Mouse (Mus musculus) heart, adult 8-10 months (tissue): ENCODE data around the gene Arhgef17. TPM values are rescaled to one million over a fixed set of nuclear protein-coding genes. Genes with fewer than 3 reads are reported as not detected.
A peak's percentile ranks its signal among the peaks of the same experiment; 100 is the strongest.

Experiments
- DNase-seq: peaks from one replicate; pipeline ENCODE4 v3.0.0; 2022; ENCODE audit warnings: low spot score
- total RNA-seq, 4 experiments: library from RNA; stranded (reverse); gene quantifications; 2 replicates each; pipeline ENCODE4 v1.2.4; 2022

Arhgef17 gene
- total RNA-seq, 4 experiments from 2014 or later, result 25.0 to 36.6 (median 28.1) TPM

DNA sequence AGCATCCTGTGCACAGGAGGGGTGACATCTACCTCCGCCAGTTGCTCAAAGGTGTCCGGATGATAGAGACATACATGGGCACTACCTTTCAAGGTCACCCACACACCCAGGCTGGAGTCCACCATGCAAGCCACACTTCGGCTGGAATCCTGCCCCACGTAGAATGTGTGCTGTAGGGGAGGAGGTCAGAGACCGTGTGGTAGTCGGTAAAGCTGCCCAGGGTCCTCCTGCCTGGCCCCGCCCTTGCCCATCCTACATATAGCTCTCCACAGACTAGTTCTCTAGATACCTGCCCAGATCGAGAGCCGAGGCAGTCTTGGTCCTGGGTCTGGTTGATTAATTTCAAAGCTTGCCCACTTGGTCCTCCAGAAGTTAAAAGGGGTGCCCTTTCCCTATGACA lies 55.1 kb downstream of the Arhgef17 start:
- no peak for DNase-seq

DNA sequence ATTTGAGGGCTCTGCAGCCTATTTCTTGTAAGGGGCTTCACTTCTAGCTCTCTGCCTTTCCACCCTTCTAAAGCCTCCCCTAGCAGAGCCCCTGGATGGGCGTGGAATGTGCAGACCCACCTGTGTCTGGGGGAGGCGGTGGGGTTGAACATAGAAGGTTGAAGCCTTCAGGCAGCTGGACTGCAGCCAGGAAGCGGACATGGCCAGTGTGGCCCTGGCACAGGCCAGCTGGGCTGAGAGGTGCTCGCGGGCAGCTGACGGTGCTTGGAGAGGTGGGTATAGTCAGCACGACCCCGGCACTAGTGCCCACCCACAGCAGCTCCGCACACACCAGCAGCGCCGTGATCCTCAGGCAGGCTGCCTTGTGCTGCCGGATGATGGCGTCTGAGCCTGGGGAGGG lies 55.6 kb downstream of the Arhgef17 start:
- DNase-seq, result no peak

DNA sequence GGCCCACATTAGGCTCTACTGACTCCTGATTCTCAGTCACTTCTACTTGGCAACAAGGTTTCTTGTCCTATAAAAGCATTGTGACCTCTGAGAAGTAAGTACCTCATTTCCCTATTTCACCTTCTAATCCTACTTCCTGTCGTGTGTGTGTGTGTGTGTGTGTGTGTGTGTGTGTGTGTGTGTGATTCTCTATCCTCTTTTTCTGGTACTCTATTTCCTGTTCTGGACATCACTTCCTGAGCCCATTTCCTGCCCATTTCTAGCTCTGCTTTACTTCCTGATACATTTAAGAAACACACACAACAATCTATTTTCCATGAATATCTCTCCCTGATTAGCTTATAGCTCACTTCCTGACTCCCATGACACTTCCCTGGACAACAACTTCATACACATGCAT lies 56.1 kb downstream of the Arhgef17 start:
- DNase-seq, result no peak

DNA sequence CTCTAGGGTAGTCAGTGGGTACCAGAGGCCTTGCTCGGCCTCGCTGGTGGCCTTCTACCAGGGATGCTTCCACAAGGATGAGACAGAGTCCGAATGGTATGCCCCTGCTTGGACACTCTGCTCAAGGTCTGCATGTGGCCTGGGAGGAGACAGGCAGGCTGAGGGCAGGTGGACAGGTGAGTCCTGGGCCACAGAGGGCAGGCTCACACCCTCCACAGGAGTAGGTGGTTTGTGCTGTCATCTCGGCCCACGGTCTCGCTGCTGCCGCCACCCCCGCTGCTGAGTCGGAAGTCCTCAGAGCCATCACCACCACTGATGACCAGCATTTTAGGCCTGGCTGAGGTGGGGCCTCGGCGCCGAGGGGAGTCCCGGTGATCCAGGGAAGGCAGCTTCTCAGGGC lies 58.7 kb downstream of the Arhgef17 start:
- DNase-seq, result no peak

DNA sequence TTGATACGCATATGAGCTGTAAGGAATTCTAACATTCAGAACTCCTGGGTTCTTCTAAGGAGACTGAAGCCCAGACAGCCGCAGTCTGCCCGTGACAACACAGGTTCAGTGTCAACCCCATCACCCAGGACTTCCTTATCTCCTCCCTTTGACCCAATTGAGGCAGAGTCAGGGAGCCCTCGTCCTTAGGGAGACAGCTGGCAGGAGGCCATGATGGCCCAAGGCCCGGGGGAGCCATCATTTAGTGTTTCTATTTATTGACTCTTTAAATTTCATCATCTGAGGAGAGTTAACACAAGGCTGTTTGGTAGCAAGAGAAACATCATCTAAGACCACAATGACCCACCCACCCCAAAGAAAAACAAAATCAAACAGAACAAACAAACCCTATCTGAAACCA lies 60.0 kb downstream of the Arhgef17 start:
- peak; percentile 48 for DNase-seq

DNA sequence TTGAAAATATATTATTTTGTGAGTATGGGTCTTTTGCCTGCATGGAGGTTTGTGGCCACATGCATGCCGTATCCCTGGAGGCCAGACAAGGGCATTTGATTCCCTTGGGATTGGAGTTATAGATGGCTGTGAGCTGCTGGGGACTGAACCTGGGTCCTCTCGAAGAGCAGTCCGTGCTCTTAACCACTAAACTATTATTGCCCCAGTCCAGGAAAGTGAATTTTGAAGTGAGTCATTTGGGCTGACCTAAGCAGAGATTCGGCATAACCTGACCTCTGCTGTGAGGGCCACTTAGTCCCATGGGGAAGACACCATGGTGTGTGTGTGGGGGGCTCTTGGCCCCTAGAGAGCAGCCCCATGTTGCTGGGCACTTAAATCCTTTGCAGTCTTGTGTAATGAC lies 60.6 kb downstream of the Arhgef17 start:
- DNase-seq, result no peak

DNA sequence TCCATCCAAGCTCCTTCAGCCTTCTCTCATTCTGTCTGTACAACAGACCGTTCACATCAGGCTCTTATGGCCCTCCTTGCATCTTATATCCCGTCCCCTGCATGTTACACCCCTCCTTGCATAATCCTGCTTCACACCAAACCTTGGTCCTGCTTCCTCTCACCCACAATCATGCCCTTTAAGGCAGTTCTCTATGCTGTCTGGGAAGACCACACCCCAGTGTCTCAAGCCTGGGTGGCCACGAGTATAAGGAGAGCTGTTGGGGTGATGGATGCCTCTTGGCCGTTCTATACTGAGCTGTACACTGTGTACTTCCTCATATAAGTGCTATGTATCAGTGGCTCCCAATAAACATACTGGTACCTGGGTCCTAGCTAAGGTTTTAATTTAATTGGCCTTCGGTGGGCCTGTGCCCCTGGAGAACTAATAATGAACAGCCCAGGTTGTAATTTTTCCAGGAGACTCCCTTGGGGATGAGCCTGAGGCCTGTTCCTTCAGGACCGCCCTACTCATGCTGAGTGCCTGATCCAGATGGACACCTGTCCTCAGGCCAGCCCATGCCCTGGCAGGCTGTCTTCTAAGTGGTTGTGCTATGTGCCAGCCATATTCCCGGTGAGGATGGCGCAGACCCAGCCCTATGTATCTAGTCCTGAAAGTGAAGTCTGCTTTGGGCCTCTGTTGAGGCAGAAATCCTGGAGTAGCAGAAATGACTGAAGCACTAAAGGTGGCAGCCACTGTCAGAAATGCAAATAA lies 61.9 kb downstream of the Arhgef17 start:
- DNase-seq, result no peak

DNA sequence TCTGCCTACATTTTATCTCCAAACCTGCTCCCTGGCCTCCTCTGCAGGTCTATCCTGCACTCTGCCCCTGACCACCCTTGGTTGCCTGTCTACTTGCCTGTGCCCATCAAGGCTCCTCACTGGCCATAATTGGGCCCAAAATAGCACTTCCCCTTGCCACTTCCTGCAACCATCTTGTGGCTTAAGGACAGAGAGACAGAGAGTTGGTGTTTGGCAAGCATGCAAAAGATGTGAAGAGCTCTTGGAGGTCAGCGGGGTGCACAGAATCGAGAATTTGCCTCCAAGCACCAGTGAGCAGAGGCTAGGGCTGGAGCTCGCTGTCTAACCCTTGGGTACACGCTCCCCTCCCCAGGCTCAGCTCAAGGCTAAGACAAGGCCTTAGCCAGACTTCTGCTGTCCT lies 63.4 kb downstream of the Arhgef17 start:
- no peak for DNase-seq

DNA sequence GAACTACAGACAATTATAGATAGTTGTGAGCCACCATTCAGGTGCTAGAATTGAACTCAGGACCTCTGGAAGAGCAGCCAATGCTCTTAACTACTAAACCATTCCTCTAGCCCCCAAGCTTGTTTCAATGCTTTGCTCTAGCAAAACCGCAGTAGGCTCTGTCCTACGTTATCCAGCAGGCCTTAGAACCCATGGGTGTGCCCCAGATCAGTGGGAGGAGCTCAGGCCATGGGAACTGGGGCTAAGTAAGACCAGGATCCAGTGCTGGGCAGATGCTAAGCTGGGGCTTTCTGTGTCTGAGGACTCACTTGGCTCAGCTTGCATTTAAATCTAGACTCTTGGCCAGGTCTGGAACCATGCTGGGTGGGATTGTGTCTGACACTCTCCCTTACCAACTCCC lies 64.3 kb downstream of the Arhgef17 start:
- DNase-seq, result no peak

DNA sequence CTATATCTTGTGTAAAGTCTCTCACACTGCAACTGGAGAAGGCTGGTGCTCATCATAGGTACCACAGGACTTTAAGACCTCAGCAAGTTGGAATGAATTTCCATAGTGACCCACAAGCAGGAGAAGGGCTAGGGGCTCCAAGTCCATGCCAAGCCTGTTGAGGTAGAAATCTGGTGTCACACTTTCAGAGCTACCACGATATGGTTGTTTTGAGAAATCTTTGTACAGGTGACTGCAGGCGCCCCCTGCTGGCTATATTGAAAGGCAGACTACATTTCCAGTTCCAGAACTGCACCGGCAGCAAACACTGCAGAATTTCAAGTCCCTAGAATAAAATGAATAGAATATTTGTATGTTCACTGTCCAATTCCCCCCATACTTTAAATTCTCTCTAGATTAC lies 65.2 kb downstream of the Arhgef17 start:
- peak; percentile 71 for DNase-seq

DNA sequence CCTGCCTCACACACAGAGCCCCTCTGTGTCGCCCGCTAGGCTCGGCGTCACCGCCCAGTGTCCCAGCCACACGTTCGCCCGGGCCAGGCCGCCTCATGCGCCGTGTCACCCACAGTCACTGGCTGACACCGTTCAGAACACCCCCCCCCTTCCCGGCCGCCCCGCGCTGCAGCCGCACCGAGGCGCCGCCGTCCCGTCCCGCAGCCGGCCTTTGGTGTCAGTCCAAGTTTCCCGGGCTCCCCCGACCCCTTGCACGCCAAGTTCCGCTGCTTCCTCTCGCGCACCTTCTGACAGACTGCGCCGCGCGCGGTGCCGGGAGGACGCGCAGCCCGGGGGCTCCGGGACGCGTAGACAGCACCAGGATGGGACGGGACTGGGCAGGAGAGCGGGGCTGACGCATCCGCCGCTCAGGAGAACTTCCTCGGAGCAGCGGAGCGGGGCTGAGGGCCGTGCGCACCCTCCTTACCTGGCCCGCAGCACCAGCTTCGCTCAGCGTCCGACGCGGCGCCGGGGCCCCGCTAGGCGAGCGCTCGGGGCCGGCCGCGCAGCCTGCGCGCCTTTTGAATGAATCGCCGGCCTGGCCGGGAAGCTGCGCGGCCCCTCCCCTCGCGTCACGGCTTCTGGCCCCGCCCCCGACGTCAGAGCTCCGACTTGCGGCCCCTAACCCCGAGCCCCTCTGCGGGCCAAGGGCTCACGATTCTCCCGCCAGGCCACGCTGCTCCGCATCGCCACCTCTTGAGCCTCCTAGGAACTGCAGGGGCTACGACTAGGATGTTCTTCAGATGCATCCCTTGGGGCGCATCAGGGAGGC lies 68.9 kb downstream of the Arhgef17 start, which contains the start of gene Relt:
TSS of gene Relt (minus strand) at position 619 of the 811 bp plus-strand sequence.
- DNase-seq, result peak; percentile 93

DNA sequence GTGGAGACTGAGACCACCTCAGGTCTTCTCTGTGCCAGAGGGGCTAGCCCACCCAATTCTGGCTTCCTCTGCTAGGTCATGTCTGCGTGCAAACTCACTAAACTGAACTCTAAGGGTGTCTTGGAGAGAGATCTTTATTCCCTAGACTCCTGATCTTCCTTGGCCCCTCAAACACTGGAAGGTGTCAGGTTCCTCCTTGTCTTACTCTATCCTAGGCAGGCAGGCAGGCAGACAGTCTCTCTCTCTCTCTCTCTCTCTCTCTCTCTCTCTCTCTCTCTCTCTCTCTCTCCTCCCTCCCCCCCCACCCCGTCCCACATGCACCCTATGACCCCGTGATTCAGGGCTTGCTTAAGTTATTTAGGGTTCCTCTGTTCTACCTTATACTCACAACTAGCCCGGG lies 69.6 kb downstream of the Arhgef17 start:
- DNase-seq, result no peak

DNA sequence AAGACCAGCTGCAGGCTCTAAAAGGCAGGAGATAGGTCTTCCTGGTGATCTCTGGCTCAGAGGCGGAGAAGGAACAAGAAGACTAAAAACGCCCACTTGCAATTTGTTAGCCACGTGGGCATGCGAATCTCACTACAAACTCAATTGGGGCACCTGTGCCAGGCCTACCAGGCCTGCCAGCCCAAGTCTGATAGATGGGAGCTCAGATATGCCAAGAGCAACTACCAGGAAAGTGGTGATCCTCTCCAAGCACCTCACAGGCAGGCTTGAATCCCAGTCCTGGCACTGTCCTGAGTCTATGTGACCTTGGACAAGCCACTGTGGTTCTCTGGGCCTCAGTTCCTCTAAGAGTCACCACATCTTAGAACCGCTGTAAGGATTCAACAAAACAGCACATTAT lies 70.7 kb downstream of the Arhgef17 start:
- no peak for DNase-seq

DNA sequence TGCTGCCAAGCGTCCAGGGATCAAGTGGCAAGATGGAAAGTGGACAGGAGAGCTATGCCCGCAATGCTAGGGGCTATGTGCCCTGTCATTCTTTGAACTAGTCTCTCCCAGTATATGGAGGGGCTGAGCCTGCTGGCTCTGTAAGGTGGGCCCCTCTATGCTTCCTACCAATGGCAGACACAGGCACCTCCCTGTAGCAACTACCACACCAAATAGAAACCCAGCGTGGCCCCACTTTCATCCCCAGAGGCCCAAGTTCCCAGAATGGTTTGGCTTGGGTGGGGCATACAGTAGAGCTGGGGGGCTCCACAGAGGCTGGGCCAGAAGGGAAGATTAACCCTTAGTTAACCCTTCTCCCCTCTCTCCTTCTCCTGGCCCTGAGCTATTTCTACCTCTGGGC lies 71.5 kb downstream of the Arhgef17 start:
- DNase-seq, result no peak

DNA sequence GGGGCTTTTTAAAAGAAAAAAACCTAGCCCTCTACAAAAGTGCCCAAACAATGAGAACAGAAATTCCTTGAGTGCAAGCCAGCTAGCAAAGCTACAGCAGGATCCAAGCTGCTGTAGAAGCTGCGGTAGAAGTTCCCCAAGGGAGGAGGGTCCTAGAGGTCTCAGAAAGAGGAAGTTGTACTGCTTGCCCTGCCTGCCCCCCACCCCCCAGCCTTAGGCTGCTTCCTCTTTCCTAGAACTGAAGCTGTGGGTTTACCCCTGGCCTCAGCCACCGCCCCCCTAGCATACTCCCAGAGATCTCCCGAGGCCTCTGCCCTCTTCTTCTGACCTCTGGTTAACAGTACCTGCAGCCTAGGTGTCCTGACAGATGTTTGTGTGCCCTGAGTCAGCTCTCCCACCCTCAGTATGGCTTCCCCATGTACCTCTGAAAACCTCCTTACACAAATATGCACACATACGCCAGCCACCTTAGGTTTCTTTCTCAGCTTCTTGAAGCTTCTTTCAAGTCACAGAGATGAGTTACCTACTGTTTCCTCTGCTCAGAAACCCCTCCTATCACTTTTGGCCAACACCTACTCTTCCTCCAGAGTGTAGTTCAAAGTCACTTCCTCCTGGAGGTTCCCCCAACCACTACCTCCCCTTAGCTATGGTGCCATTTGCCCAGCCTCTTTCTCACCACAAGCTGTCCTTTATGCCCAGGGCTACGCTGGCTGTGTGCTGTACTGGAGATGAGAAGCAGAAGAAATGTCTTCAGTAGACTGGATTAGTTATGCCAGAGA lies 75.9 kb downstream of the Arhgef17 start:
- DNase-seq, result no peak

DNA sequence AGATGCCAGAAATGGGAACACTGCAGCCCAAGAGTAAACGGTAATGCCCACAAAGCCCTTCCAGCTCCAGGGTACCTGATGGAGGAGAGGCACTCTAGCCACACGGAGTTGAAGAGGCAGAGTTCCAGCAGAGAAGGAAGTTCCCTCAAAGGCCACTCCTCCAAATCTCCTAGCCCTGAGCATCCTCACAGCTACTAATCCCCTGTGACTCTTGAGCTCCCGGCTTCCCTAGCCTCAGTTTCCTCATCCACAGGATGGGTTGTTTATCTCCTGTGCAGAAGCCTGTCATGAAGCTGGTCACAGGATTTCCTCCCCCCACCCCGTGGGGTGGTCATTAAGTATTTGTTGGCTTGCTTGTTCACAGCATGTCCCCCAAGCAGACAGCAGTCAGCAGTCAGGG lies 76.6 kb downstream of the Arhgef17 start:
- DNase-seq, result no peak

DNA sequence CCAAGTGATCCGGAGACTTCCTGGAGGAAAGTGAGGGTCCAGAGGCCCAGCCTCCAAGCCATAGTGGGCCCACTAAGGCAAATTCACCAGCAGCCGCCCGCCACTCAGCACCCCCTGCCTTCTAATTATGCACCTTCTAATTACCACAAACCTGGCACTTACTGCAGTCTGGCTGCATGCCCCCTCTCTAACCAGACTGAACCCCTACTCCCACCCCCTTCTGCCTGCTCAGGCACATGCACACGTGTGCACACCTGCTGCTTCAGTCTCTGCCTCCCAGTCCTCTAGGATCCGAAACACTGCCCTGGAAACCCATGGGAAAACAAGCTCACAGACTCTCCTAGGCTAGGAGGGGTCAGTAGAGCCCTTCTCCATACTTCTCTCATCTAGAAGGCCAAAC lies 77.0 kb downstream of the Arhgef17 start:
- no peak for DNase-seq

DNA sequence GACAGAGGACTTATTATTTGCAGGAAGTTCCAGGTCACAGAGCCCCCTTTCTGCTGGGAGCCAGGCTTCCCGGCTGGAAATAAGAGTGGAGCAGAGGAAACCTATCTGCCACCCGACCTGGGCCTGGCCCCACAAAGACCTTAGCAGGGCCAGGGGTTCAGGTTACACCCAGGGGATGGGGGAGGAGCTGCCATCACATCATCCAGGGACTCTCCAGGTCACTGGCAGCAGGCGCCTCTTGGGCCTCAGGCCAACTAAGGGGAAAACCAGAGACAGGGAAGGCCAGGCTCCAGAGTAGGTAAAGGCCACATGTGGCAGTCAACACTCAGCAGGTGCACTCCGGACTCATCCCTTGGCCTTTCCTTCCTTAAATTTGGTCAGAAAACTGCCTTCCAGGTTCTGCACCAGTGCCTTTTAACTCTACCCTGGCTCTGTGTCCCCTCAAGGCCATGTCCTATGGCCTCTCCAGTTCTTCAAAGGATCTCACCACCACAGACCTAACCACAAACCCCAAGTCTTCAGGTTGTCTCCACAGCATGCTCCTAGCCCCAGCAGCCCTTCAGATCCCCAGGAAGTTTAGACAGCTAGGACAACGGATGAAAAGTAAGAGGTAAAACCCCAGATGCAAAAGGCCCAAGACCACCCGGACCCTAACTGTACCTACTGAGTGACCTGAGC lies 77.6 kb downstream of the Arhgef17 start:
- no peak for DNase-seq

DNA sequence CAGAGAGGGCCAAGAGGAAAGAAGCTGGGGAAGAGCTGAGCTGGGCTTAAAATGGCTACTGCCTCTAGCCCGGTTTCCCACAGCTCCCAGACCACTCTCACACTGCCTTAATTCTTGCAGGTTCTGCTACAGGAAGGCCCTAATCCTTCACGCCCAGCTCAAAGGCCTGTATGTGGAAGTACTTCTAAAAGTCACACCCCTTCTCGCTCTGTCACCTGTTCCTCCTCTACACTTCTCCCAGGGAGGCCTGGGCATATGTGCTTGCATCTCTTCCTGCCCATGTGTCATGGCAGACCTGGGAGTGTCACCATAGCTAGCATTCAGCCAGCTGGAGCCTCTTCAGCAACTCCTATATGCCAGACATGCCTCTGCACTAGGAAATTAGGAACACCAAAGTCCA lies 78.5 kb downstream of the Arhgef17 start:
- DNase-seq, result no peak

DNA sequence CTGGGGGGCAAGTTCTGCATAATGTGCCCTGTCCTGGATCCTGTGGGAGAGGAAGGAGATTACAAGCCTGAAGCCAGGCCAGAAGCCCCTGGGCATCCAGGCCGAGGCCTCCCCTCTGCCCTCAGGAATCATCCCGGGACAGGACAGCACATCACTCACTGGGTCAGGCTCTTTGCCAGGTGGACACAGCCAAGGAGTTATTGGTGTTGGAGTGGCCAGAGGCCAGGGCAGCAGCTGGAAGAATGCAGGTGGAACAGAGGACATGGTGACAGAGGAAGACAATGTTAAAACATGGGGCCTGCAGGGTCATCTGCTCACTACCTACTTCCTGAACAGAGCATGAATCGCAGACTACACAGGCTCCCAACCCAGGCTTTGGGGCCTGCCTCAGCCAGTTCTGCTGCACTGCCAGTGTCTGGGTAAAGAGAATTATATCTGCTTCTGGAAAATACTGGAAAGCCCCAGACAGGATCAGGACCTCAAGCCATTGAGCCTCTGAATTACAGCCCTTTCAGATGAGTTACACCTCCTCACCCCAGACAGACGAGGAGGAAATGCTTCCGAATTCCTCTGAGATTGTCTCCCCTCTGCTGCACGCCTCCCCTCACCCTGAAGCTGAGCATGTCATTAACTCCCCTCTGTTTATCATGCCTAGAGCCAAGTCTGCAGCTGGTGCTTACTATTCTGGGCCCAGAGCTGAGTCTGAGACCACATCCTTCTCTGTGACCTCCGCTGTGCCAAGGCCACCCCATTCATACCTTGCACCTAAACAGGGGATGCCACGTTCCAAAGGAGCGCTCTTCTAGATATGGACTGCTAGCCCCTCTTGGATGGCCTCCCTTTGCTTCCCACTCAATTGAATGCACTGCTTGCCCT lies 80.2 kb downstream of the Arhgef17 start:
- DNase-seq, result no peak

DNA sequence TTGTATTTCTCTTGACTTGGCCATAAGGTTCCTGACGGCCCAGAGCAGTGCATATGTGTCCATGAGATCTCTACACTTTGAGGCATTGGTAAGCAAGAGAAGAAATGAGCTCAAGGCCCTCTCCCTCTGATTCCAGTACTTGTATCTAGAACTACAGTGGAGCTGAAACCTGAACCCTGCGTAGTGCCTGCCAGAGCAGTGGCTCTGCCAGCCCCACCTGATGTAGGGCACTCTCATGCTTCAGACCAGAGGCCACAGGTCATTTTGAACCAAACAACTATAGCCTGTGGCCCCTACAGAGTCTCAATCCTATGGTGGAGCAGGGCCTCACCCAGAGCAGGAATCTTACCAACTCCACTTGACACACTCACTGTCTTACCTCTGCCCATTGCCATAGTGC lies 82.4 kb downstream of the Arhgef17 start:
- DNase-seq, result no peak
